Mouse (Mus musculus) bone marrow macrophage, adult 2 months (primary cell): Measurements from ENCODE around the gene Gjd3.

Experiments used
- CTCF ChIP-seq: IDR thresholded peaks from 2 replicates; pipeline ENCODE4 v1.5.1; 2012; ENCODE audit warnings: low read depth, mild to moderate bottlenecking, low read length, moderate library complexity
- POLR2A ChIP-seq: IDR thresholded peaks from 2 replicates; pipeline ENCODE4 v1.6.1; 2012; ENCODE audit warnings: mild to moderate bottlenecking, low read depth, low read length, borderline replicate concordance

- TF ChIP-seq POLR2A: no peak
- no peak for TF ChIP-seq CTCF
Observed at GRCm38 (mm10) chr11:98981997-98982772, 631 bp downstream of the Gjd3 start.
